Mouse (Mus musculus): ENCODE results near the gene Glp2r. TPM values are rescaled to one million over a fixed set of nuclear protein-coding genes. Genes with fewer than 3 reads are reported as not detected.

Glp2r gene
- total and polyA plus RNA-seq, 2 experiments from 2014 or later = 0.09 TPM; not detected in 1

DNA sequence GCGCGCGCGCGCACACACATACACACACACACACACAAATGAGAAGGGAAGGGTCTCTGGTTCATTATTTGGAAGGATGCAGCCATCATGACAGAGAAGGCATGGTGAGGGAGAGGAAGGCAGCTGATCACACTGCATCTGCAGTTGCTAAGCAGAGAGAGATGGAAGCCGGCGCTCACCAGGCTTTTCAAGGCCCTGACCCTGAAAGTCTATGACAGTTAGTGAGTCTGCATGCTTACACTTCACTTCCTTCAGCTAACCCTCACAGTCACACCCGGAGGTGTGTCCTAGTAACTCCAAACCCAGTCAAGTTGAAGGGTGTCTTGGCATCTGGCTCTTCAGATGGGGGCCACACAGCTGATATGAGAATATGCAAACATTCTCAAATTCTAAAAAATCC lies 128.5 kb downstream of the Glp2r start:
- Histone ChIP-seq H3K4me3 (ENCODE audit: low read length) (no peak overlapping the region), H3K4me2 (ENCODE audit: low read depth, low read length) (no peak overlapping the region), H3K4me1 (ENCODE audit: insufficient read depth, low read length) (no peaks in the 10 kb centered on the region), H3K36me3 (ENCODE audit: insufficient read depth, low read length) (no peaks in the 10 kb centered on the region), H3K27me3 (ENCODE audit: insufficient read depth, low read length) (no peaks in the 10 kb centered on the region), H3K27ac (no peak overlapping the region), H3K9me3 (ENCODE audit: low read length) (no peaks in the 10 kb centered on the region), H3K9ac (replicated peaks; ENCODE audit: low read length) (no peak overlapping the region)
- ATAC-seq (no peak), DNase-seq (ENCODE audit: low spot score) (no peak)
- no peak for TF ChIP-seq CTCF (IDR thresholded peaks at IDR 0.05; ENCODE audit: low read depth)
- 88% methylated on average over 8 of the region's 8 CpGs for WGBS

DNA sequence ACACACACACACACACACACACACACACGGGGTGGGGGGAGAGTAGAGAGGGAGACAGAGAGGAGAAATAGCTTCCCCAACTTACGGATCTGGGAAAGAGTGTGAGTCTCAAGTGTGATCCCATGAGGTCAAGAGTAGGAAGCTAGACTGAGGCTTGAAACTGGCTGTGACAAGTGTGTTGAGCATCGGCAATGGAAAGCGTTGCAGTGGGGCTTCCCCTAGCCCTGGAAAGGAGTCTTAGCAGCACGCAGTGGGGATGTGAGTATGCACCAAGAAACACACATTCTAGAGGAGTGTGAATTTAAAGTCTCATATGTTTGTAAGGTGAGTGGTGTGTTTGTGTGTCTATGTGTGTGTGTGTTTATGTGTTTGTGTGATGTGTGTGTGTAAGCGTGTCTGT lies 130.7 kb downstream of the Glp2r start:
- no peak for TF ChIP-seq CTCF (IDR thresholded peaks at IDR 0.05; ENCODE audit: low read depth)
- no peak for ATAC-seq
- WGBS = 93% methylated on average over 6 of the region's 6 CpGs

DNA sequence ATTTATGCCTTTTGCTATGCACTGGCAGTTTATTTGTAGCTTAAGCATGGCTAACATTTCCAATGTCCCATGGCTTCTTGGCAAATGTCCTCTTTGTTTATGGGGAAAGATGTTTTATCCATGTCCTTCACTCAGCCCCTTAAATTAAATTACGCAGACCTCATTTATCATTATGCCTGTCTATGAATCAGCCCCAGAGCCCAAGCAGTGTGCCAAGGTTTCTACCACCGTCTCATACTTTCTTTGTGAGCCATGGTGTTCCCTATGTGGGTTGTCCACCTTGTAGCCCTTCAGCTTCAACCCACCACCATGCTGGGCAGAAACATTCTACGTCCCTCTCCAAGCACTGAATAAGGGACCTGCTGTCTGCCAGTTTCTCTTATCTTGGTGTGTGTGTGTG lies 132.6 kb downstream of the Glp2r start:
- DNase-seq (ENCODE audit: low spot score) (peak; percentile 15), ATAC-seq (no peak)
- WGBS = 39% methylated on average over 3 of the region's 3 CpGs
- Histone ChIP-seq H3K4me3 (ENCODE audit: low read length) (no peak overlapping the region), H3K27me3 (ENCODE audit: insufficient read depth, low read length) (no peaks in the 10 kb centered on the region), H3K4me1 (ENCODE audit: insufficient read depth, low read length) (no peaks in the 10 kb centered on the region), H3K9me3 (ENCODE audit: low read length) (no peaks in the 10 kb centered on the region), H3K4me2 (ENCODE audit: low read depth, low read length) (no peak overlapping the region), H3K9ac (replicated peaks; ENCODE audit: low read length) (no peak overlapping the region), H3K36me3 (ENCODE audit: insufficient read depth, low read length) (no peaks in the 10 kb centered on the region), H3K27ac (0 out of 2 replicates have a peak overlapping the region, but pooled peaks have one; percentile 26)
- TF ChIP-seq CTCF (IDR thresholded peaks at IDR 0.05; ENCODE audit: low read depth) = no peak

More for the DNA sequence above, 130.7 kb downstream of the Glp2r start:
- Histone ChIP-seq H3K27me3 (ENCODE audit: insufficient read depth, low read length) (no peaks in the 10 kb centered on the region), H3K36me3 (ENCODE audit: insufficient read depth, low read length) (no peaks in the 10 kb centered on the region), H3K4me3 (ENCODE audit: low read length) (no peak overlapping the region), H3K4me1 (ENCODE audit: insufficient read depth, low read length) (no peaks in the 10 kb centered on the region), H3K27ac (no peak overlapping the region), H3K9me3 (ENCODE audit: low read length) (no peaks in the 10 kb centered on the region), H3K4me2 (ENCODE audit: low read depth, low read length) (no peak overlapping the region), H3K9ac (replicated peaks; ENCODE audit: low read length) (no peak overlapping the region)
- DNase-seq (ENCODE audit: low spot score) = no peak

DNA sequence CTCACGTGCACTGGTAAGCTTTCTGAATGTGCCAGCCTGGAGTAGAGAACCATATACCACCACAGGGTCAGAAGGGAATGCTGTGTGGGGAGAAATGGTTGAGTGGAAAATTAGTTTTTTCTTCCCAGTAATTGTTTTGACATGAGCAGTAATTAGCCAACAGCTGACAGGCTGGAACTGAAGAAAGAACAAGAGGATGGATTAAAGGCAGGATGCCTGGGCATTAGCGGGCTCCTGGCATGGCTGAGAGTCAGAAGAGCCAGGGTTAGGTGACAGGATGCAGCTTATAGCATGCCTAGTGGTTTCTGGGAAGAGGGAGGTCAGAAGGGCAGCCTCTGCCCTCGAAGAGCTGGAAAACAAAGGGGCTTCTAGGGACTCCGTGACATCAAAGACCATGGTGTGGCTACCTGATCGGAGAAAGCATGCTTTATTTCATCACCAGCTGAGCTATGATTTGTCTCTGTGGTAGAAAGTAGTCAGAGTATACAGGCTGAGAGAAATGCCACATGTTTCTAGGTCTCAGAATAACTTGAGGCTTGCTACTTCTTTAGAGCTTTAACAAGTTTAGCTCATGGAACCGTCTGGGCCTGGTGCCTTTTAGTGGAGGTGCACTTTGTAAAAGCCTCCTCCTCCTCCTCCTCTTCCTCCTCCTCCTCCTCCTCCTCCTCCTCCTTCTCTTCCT lies 133.9 kb downstream of the Glp2r start:
- Histone ChIP-seq H3K36me3 (ENCODE audit: insufficient read depth, low read length) (no peaks in the 10 kb centered on the region), H3K27me3 (ENCODE audit: insufficient read depth, low read length) (no peaks in the 10 kb centered on the region), H3K4me2 (ENCODE audit: low read depth, low read length) (no peak overlapping the region), H3K27ac (no peak overlapping the region), H3K9ac (replicated peaks; ENCODE audit: low read length) (no peak overlapping the region), H3K4me1 (ENCODE audit: insufficient read depth, low read length) (no peaks in the 10 kb centered on the region), H3K4me3 (ENCODE audit: low read length) (no peak overlapping the region), H3K9me3 (ENCODE audit: low read length) (no peaks in the 10 kb centered on the region)
- WGBS = 49% methylated on average over 6 of the region's 6 CpGs
- DNase-seq (ENCODE audit: low spot score) = no peak
- TF ChIP-seq CTCF (IDR thresholded peaks at IDR 0.05; ENCODE audit: low read depth) = no peak
- ATAC-seq = no peak

DNA sequence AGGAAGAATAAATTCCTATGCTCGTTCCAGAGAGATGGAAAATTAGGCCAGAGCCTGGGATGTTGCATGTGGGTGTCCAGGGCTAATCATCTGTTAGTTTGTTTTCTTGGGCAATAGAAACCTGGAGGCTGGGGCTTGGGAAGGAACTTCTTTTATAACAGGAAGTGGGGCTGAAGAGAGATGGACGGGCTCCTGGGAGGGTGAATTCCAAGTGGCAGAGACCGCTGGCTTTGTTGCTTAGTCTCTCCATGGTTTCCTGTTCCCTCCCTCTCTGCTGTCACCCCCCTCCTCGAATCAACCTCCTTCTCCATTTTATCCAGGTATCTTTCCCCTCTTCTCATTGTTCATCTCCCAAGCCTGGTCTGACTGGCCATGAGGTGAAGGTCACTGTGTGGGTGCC lies 134.8 kb downstream of the Glp2r start:
- WGBS = 74% methylated on average over 4 of the region's 4 CpGs
- H3K4me2 ChIP-seq (ENCODE audit: low read depth, low read length) = no peak overlapping the region
- ATAC-seq = no peak

DNA sequence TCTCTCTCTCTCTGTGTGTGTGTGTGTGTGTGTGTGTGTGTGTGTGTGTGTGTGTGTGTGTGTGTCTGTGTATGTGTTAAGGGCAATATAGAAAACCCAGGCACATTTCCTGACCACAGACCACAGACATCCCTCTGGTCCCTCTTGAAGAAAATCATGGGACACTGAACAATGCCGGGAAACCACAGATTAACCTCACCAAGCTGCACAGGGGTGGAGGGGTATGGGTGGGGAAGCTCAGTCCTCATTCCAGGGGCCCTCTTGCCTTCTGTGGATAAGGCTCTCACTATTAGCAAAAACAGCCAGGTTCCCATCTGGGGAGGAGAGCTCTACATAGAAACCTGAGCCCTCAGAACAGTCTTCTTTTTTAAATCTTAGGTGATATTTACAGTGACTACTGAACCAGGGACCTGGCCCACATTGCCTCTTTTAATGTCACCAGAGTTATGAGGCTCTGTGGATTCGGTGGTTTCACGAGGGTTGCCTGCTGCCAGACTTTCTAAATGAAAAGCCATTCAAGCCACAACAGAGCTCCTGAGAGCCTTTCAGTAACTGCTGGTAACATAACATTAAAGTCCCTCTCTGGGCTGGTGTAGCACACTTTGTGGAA lies 137.2 kb downstream of the Glp2r start:
- WGBS = 59% methylated on average over 3 of the region's 3 CpGs
- no peak overlapping the region for H3K27ac ChIP-seq
- no peaks in the 10 kb centered on the region for H3K9me3 ChIP-seq (ENCODE audit: low read length)
- ATAC-seq (no peak), DNase-seq (ENCODE audit: low spot score) (no peak)
- H3K4me1 ChIP-seq (ENCODE audit: insufficient read depth, low read length) = no peaks in the 10 kb centered on the region
- TF ChIP-seq CTCF (IDR thresholded peaks at IDR 0.05; ENCODE audit: low read depth) = no peak
- no peak overlapping the region for H3K4me2 ChIP-seq (ENCODE audit: low read depth, low read length)
- H3K27me3 ChIP-seq (ENCODE audit: insufficient read depth, low read length) = no peaks in the 10 kb centered on the region
- no peak overlapping the region for H3K9ac ChIP-seq (replicated peaks; ENCODE audit: low read length)
- no peaks in the 10 kb centered on the region for H3K36me3 ChIP-seq (ENCODE audit: insufficient read depth, low read length)
- no peak overlapping the region for H3K4me3 ChIP-seq (ENCODE audit: low read length)

More for the DNA sequence above, 134.8 kb downstream of the Glp2r start:
- H3K9me3 ChIP-seq (ENCODE audit: low read length) = no peaks in the 10 kb centered on the region
- TF ChIP-seq CTCF (IDR thresholded peaks at IDR 0.05; ENCODE audit: low read depth) = no peak
- H3K4me1 ChIP-seq (ENCODE audit: insufficient read depth, low read length) = no peaks in the 10 kb centered on the region
- H3K27ac ChIP-seq = no peak overlapping the region
- no peak overlapping the region for H3K4me3 ChIP-seq (ENCODE audit: low read length)
- no peak overlapping the region for H3K9ac ChIP-seq (replicated peaks; ENCODE audit: low read length)
- no peak for DNase-seq (ENCODE audit: low spot score)
- no peaks in the 10 kb centered on the region for H3K36me3 ChIP-seq (ENCODE audit: insufficient read depth, low read length)
- H3K27me3 ChIP-seq (ENCODE audit: insufficient read depth, low read length) = no peaks in the 10 kb centered on the region

DNA sequence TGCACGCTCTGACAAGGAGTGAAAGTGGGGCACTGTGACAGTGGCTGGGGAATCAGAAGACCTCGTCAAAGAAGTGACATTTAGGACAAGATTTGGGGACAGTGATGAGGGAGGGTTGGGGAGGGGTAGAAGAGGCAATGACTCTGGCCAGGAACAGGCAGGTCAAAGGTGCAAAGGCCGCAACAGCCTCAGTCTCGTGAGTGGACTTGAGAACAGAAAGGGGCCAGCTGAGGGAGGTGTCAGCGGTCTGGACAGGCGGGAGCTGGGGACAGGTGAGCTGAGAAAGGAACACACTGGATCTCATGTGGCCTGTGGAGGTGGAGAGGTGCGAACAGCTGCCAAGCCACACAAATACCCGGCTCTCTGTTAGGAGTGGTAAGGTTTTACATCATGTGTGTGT lies 138.0 kb downstream of the Glp2r start:
- ATAC-seq (no peak), DNase-seq (ENCODE audit: low spot score) (no peak)
- Histone ChIP-seq H3K9ac (replicated peaks; ENCODE audit: low read length) (no peak overlapping the region), H3K4me2 (ENCODE audit: low read depth, low read length) (no peak overlapping the region), H3K27ac (no peak overlapping the region), H3K9me3 (ENCODE audit: low read length) (no peaks in the 10 kb centered on the region), H3K27me3 (ENCODE audit: insufficient read depth, low read length) (no peaks in the 10 kb centered on the region), H3K4me1 (ENCODE audit: insufficient read depth, low read length) (no peaks in the 10 kb centered on the region), H3K4me3 (ENCODE audit: low read length) (no peak overlapping the region), H3K36me3 (ENCODE audit: insufficient read depth, low read length) (no peaks in the 10 kb centered on the region)
- WGBS = 73% methylated on average over 8 of the region's 8 CpGs
- no peak for TF ChIP-seq CTCF (IDR thresholded peaks at IDR 0.05; ENCODE audit: low read depth)
